Mouse (Mus musculus): ENCODE results near the gene Fbxo42. TPM values are rescaled to one million over a fixed set of nuclear protein-coding genes. Genes with fewer than 3 reads are reported as not detected.

Gene Fbxo42
- total and polyA plus RNA-seq, 3 experiments = 11.2 to 260 (median 23.1) TPM

GRCm38 (mm10) chr4:141246089-141246997 is 98.6 kb downstream of the Fbxo42 start:
- DNase-seq (ENCODE audit: low read depth, low spot score) = no peak
- Histone ChIP-seq H3K4me1 (ENCODE audit: control insufficient read depth in 1 of 2, insufficient read depth in 2 of 2, low read length in 2 of 2) (no peaks in the 10 kb centered on the region), H3K27ac (ENCODE audit: control insufficient read depth, low read depth, low read length) (no peak overlapping the region), H3K9me3 (replicated peaks; ENCODE audit: insufficient read depth, low read length) (no peaks in the 10 kb centered on the region), H3K36me3 (ENCODE audit: control insufficient read depth in 1 of 2, insufficient read depth in 2 of 2, low read length in 2 of 2) (no peaks in the 10 kb centered on the region), H3K9ac (ENCODE audit: control insufficient read depth, low read depth, low read length, poor library complexity, severe bottlenecking) (no peak overlapping the region), H3K4me3 (ENCODE audit: control insufficient read depth in 1 of 2, insufficient read depth in 1 of 2, low read depth in 2 of 2, low read length in 2 of 2) (no peak overlapping the region), H3K27me3 (ENCODE audit: control insufficient read depth in 1 of 2, insufficient read depth in 2 of 2, low read length in 2 of 2) (peaks cover 6% of the 10 kb centered on the region in 2 experiments), H3K79me2 (ENCODE audit: control insufficient read depth, insufficient read depth, low read length, poor library complexity) (no peaks in the 10 kb centered on the region)
- no peak for TF ChIP-seq ETS1 (IDR thresholded peaks at IDR 0.05; ENCODE audit: low read depth, low read length)
- TF ChIP-seq CHD2 (IDR thresholded peaks at IDR 0.05; ENCODE audit: low read length) = no peak
- no peak for TF ChIP-seq EP300 (IDR thresholded peaks at IDR 0.05; ENCODE audit: low read depth in 1 of 2, low read length in 2 of 2)
- no peak for TF ChIP-seq ZMIZ1 (IDR thresholded peaks at IDR 0.05; ENCODE audit: low read depth, low read length)
- TF ChIP-seq NELFE (IDR thresholded peaks at IDR 0.05; ENCODE audit: low read depth, low read length) = no peak
- TF ChIP-seq USF2 (IDR thresholded peaks at IDR 0.05; ENCODE audit: borderline replicate concordance in 1 of 2, insufficient read depth in 1 of 2, low read depth in 1 of 2, low read length in 2 of 2) = no peak
- TF ChIP-seq MAZ (IDR thresholded peaks at IDR 0.05; ENCODE audit: low read depth, low read length) = no peak
- TF ChIP-seq RCOR1 (IDR thresholded peaks at IDR 0.05; ENCODE audit: low read depth, low read length) = no peak
- TF ChIP-seq NRF1 (IDR thresholded peaks at IDR 0.05; ENCODE audit: insufficient read depth, low read depth, low read length, poor library complexity, severe bottlenecking) = no peak
- TF ChIP-seq JUND (IDR thresholded peaks at IDR 0.05; ENCODE audit: low read depth, low read length) = no peak
- no peak for TF ChIP-seq RAD21 (IDR thresholded peaks at IDR 0.05; ENCODE audit: low read depth, low read length)
- no peak for TF ChIP-seq GABPA (IDR thresholded peaks at IDR 0.05; ENCODE audit: low read depth, low read length)
- TF ChIP-seq MAX (IDR thresholded peaks at IDR 0.05; ENCODE audit: low read length) = no peak
- no peak for TF ChIP-seq KAT2A (conservative IDR thresholded peaks at IDR 0.05; ENCODE audit: low read depth, low read length)
- no peak for TF ChIP-seq CHD1 (IDR thresholded peaks at IDR 0.05; ENCODE audit: low read depth, low read length)
- TF ChIP-seq GATA1 (IDR thresholded peaks at IDR 0.05; ENCODE audit: low read depth, low read length) = no peak
- TF ChIP-seq BHLHE40 (IDR thresholded peaks at IDR 0.05; ENCODE audit: borderline replicate concordance, low read depth, low read length) = no peak
- TF ChIP-seq MAFK (IDR thresholded peaks at IDR 0.05; ENCODE audit: borderline replicate concordance, low read depth, low read length) = no peak
- TF ChIP-seq ZNF384 (IDR thresholded peaks at IDR 0.05; ENCODE audit: low read depth, low read length) = no peak

GRCm38 (mm10) chr4:141246998-141247350 is 99.3 kb downstream of the Fbxo42 start:
- H3K36me3 ChIP-seq (ENCODE audit: control insufficient read depth in 1 of 2, insufficient read depth in 2 of 2, low read length in 2 of 2) = no peaks in the 10 kb centered on the region
- H3K9me3 ChIP-seq (replicated peaks; ENCODE audit: insufficient read depth, low read length) = no peaks in the 10 kb centered on the region
- no peak overlapping the region for H3K9ac ChIP-seq (ENCODE audit: control insufficient read depth, low read depth, low read length, poor library complexity, severe bottlenecking)
- H3K4me3 ChIP-seq (ENCODE audit: control insufficient read depth in 1 of 2, insufficient read depth in 1 of 2, low read depth in 2 of 2, low read length in 2 of 2) = no peak overlapping the region
- TF ChIP-seq TAL1 (IDR thresholded peaks at IDR 0.05; ENCODE audit: low read length) (no peak), RAD21 (IDR thresholded peaks at IDR 0.05; ENCODE audit: low read depth, low read length) (no peak), SIN3A (IDR thresholded peaks at IDR 0.05; ENCODE audit: low read length) (no peak), ETS1 (IDR thresholded peaks at IDR 0.05; ENCODE audit: low read depth, low read length) (no peak), POLR2A (IDR thresholded peaks at IDR 0.05; ENCODE audit: control insufficient read depth in 1 of 2, insufficient read depth in 1 of 2, low read depth in 1 of 2, low read length in 2 of 2, poor library complexity in 1 of 2) (no peak), GATA1 (IDR thresholded peaks at IDR 0.05; ENCODE audit: low read depth, low read length) (no peak), ELF1 (IDR thresholded peaks at IDR 0.05; ENCODE audit: low read depth, low read length) (no peak)
- peaks cover 6% of the 10 kb centered on the region in 2 experiments for H3K27me3 ChIP-seq (ENCODE audit: control insufficient read depth in 1 of 2, insufficient read depth in 2 of 2, low read length in 2 of 2)
- no peak for DNase-seq (ENCODE audit: low read depth, low spot score)
- no peaks in the 10 kb centered on the region for H3K4me1 ChIP-seq (ENCODE audit: control insufficient read depth in 1 of 2, insufficient read depth in 2 of 2, low read length in 2 of 2)
- H3K27ac ChIP-seq (ENCODE audit: control insufficient read depth, low read depth, low read length) = no peak overlapping the region
- H3K79me2 ChIP-seq (ENCODE audit: control insufficient read depth, insufficient read depth, low read length, poor library complexity) = no peaks in the 10 kb centered on the region
